Mouse (Mus musculus) hindbrain, embryonic 16.5 days (tissue): Measurements from ENCODE around the gene Wdr20. TPM values are rescaled to one million over a fixed set of nuclear protein-coding genes. Genes with fewer than 3 reads are reported as not detected.

Experiments used
- ATAC-seq: fragments of 200-750 bp; cut with Nextera tagmentation; 2 replicates; pipeline ENCODE4 v1.8.0; 2017; ENCODE audit warnings: moderate TSS enrichment, moderate library complexity
- H3K27ac ChIP-seq: fragments of 300-500 bp; sonication (generic); 2 replicates; pipeline ENCODE4 v1.5.1; 2014; ENCODE audit warnings: low read depth, mild to moderate bottlenecking, control low read depth, low read length, moderate library complexity
- H3K27me3 ChIP-seq: fragments of 300-500 bp; sonication (generic); replicated peaks from 2 replicates; pipeline ENCODE4 v1.6.1; 2014; ENCODE audit warnings: low read length; ENCODE audit not compliant: control insufficient read depth, insufficient read depth
- H3K36me3 ChIP-seq: fragments of 300-500 bp; sonication (generic); 2 replicates; pipeline ENCODE4 v1.6.1; 2014; ENCODE audit warnings: mild to moderate bottlenecking, low read length, moderate library complexity, mixed read lengths; ENCODE audit not compliant: control insufficient read depth, insufficient read depth
- H3K4me1 ChIP-seq: fragments of 300-500 bp; sonication (generic); 2 replicates; pipeline ENCODE4 v1.6.1; 2014; ENCODE audit warnings: low read depth, low read length; ENCODE audit not compliant: control insufficient read depth, insufficient read depth
- H3K4me2 ChIP-seq: fragments of 300-500 bp; sonication (generic); 2 replicates; pipeline ENCODE4 v1.6.1; 2014; ENCODE audit warnings: mild to moderate bottlenecking, low read length, control low read depth, moderate library complexity
- H3K4me3 ChIP-seq: fragments of 300-500 bp; sonication (generic); 2 replicates; pipeline ENCODE4 v1.5.1; 2014; ENCODE audit warnings: mild to moderate bottlenecking, low read length, control low read depth, moderate library complexity
- H3K9ac ChIP-seq: fragments of 300-500 bp; sonication (generic); 2 replicates; pipeline ENCODE4 v1.6.1; 2014; ENCODE audit warnings: low read depth, mild to moderate bottlenecking, control low read depth, low read length, moderate library complexity
- H3K9me3 ChIP-seq: fragments of 300-500 bp; sonication (generic); 2 replicates; pipeline ENCODE4 v1.6.1; 2014; ENCODE audit warnings: mild to moderate bottlenecking, low read length, moderate library complexity; ENCODE audit not compliant: control insufficient read depth
- WGBS: fragments of 180-500 bp; shearing (Covaris S2); extraction: QIAGEN DNeasy Blood & Tissue Kit; methylation state at CpG from one replicate; pipeline ENCODE4 v1.1.7; 2014; 5-methylcytosine and 5-hydroxymethylcytosine counted together
- polyA plus RNA-seq: library from polyadenylated mRNA; unstranded; fragments of >200 nt; fragmentation: Nextera tagmentation; extraction: Ambion mirVana; gene quantifications from 2 replicates; pipeline ENCODE4 v1.2.1, GENCODE M21; 2015

Wdr20 gene
- polyA plus RNA-seq, 1 experiment from 2014 or later, result 23.0 TPM

- peaks cover 11% of the 10 kb centered on the region; the same call in 1 of the 2 replicates for H3K36me3 ChIP-seq
- no peaks in the 10 kb centered on the region for H3K9me3 ChIP-seq
- ATAC-seq, result no peak
- no peak overlapping the region for H3K4me2 ChIP-seq
- no peak overlapping the region for H3K9ac ChIP-seq
- H3K4me1 ChIP-seq, result no peaks in the 10 kb centered on the region
- H3K4me3 ChIP-seq, result no peak overlapping the region
- WGBS, result 97% methylated on average over 1 of the region's 1 CpGs
- no peak overlapping the region for H3K27ac ChIP-seq
- H3K27me3 ChIP-seq, result no peaks in the 10 kb centered on the region
These were observed 44.5 kb downstream of the Wdr20 start for GRCm38 (mm10) chr12:110782278-110782677.

GRCm38 (mm10) chr12:110784211-110784610, 46.5 kb downstream of the Wdr20 start:
- Histone ChIP-seq H3K4me3 (no peak overlapping the region), H3K36me3 (peaks cover 11% of the 10 kb centered on the region; the same call in 1 of the 2 replicates), H3K27ac (no peak overlapping the region), H3K27me3 (no peaks in the 10 kb centered on the region), H3K4me2 (no peak overlapping the region), H3K9ac (no peak overlapping the region), H3K9me3 (no peaks in the 10 kb centered on the region), H3K4me1 (no peaks in the 10 kb centered on the region)
- WGBS, result 91% methylated on average over 2 of the region's 2 CpGs
- ATAC-seq, result no peak

- H3K27ac ChIP-seq, result no peak overlapping the region
- no peaks in the 10 kb centered on the region for H3K9me3 ChIP-seq
- H3K36me3 ChIP-seq, result peaks cover 6% of the 10 kb centered on the region; the same call in 1 of the 2 replicates
- no peak for ATAC-seq
- H3K4me1 ChIP-seq, result no peaks in the 10 kb centered on the region
- no peaks in the 10 kb centered on the region for H3K27me3 ChIP-seq
- WGBS, result 96% methylated on average over 3 of the region's 4 CpGs
- no peak overlapping the region for H3K4me2 ChIP-seq
- H3K9ac ChIP-seq, result no peak overlapping the region
- H3K4me3 ChIP-seq, result no peak overlapping the region
These were observed 48.5 kb downstream of the Wdr20 start for GRCm38 (mm10) chr12:110786243-110786642.

- Histone ChIP-seq H3K36me3 (no peaks in the 10 kb centered on the region), H3K27me3 (no peaks in the 10 kb centered on the region), H3K4me1 (no peaks in the 10 kb centered on the region), H3K27ac (no peak overlapping the region), H3K4me2 (no peak overlapping the region), H3K9me3 (no peaks in the 10 kb centered on the region), H3K9ac (no peak overlapping the region), H3K4me3 (no peak overlapping the region)
- ATAC-seq, result no peak
- 80% methylated on average over 4 of the region's 4 CpGs for WGBS
These were observed 52.8 kb downstream of the Wdr20 start for GRCm38 (mm10) chr12:110790580-110790979.

- H3K4me1 ChIP-seq, result no peaks in the 10 kb centered on the region
- H3K4me2 ChIP-seq, result no peak overlapping the region
- no peak for ATAC-seq
- no peak overlapping the region for H3K9ac ChIP-seq
- H3K9me3 ChIP-seq, result no peaks in the 10 kb centered on the region
- no peak overlapping the region for H3K27ac ChIP-seq
- no peaks in the 10 kb centered on the region for H3K27me3 ChIP-seq
- H3K36me3 ChIP-seq, result no peaks in the 10 kb centered on the region
- no peak overlapping the region for H3K4me3 ChIP-seq
- WGBS, result 94% methylated on average over 8 of the region's 8 CpGs
These were observed 53.3 kb downstream of the Wdr20 start for GRCm38 (mm10) chr12:110791026-110791425.

GRCm38 (mm10) chr12:110795035-110795434, 57.3 kb downstream of the Wdr20 start:
- no peak for ATAC-seq
- Histone ChIP-seq H3K27me3 (no peaks in the 10 kb centered on the region), H3K4me1 (peaks cover 2% of the 10 kb centered on the region), H3K36me3 (no peaks in the 10 kb centered on the region), H3K4me3 (no peak overlapping the region), H3K9me3 (no peaks in the 10 kb centered on the region), H3K27ac (no peak overlapping the region), H3K4me2 (no peak overlapping the region), H3K9ac (no peak overlapping the region)
- 87% methylated on average over 6 of the region's 6 CpGs for WGBS

- 85% methylated on average over 6 of the region's 6 CpGs for WGBS
- no peaks in the 10 kb centered on the region for H3K9me3 ChIP-seq
- no peak overlapping the region for H3K4me2 ChIP-seq
- no peak overlapping the region for H3K27ac ChIP-seq
- ATAC-seq, result no peak
- H3K4me1 ChIP-seq, result peaks cover 2% of the 10 kb centered on the region
- no peaks in the 10 kb centered on the region for H3K36me3 ChIP-seq
- no peak overlapping the region for H3K9ac ChIP-seq
- H3K4me3 ChIP-seq, result no peak overlapping the region
- no peaks in the 10 kb centered on the region for H3K27me3 ChIP-seq
These were observed 59.0 kb downstream of the Wdr20 start for GRCm38 (mm10) chr12:110796748-110797147.

GRCm38 (mm10) chr12:110797202-110797601, 59.5 kb downstream of the Wdr20 start:
- no peaks in the 10 kb centered on the region for H3K27me3 ChIP-seq
- H3K9me3 ChIP-seq, result no peaks in the 10 kb centered on the region
- H3K4me1 ChIP-seq, result peaks cover 2% of the 10 kb centered on the region
- H3K4me3 ChIP-seq, result no peak overlapping the region
- 85% methylated on average over 6 of the region's 6 CpGs for WGBS
- ATAC-seq, result no peak
- H3K4me2 ChIP-seq, result no peak overlapping the region
- H3K36me3 ChIP-seq, result no peaks in the 10 kb centered on the region
- H3K27ac ChIP-seq, result no peak overlapping the region
- no peak overlapping the region for H3K9ac ChIP-seq

- no peak overlapping the region for H3K4me3 ChIP-seq
- 85% methylated on average over 10 of the region's 10 CpGs for WGBS
- H3K27ac ChIP-seq, result no peak overlapping the region
- H3K4me1 ChIP-seq, result peaks cover 2% of the 10 kb centered on the region
- no peaks in the 10 kb centered on the region for H3K9me3 ChIP-seq
- no peak for ATAC-seq
- H3K36me3 ChIP-seq, result no peaks in the 10 kb centered on the region
- H3K27me3 ChIP-seq, result no peaks in the 10 kb centered on the region
- no peak overlapping the region for H3K9ac ChIP-seq
- no peak overlapping the region for H3K4me2 ChIP-seq
These were observed 60.2 kb downstream of the Wdr20 start for GRCm38 (mm10) chr12:110797842-110798431.

GRCm38 (mm10) chr12:110799226-110799625, 61.5 kb downstream of the Wdr20 start:
- H3K27me3 ChIP-seq, result no peaks in the 10 kb centered on the region
- no peak overlapping the region for H3K4me2 ChIP-seq
- no peak overlapping the region for H3K27ac ChIP-seq
- peaks cover 3% of the 10 kb centered on the region for H3K4me1 ChIP-seq
- no peak for ATAC-seq
- no peaks in the 10 kb centered on the region for H3K9me3 ChIP-seq
- WGBS, result 91% methylated on average over 4 of the region's 4 CpGs
- H3K4me3 ChIP-seq, result no peak overlapping the region
- no peak overlapping the region for H3K9ac ChIP-seq
- H3K36me3 ChIP-seq, result no peaks in the 10 kb centered on the region
